Mouse (Mus musculus) heart, embryonic 15.5 days (tissue): Measurements from ENCODE around the gene 2900011O08Rik. TPM values are rescaled to one million over a fixed set of nuclear protein-coding genes. Genes with fewer than 3 reads are reported as not detected.

Experiments used
- ATAC-seq: fragments of 200-750 bp; cut with Nextera tagmentation; replicated peaks from 2 replicates; pipeline ENCODE4 v1.8.0; 2017; ENCODE audit warnings: low read depth, moderate TSS enrichment; ENCODE audit not compliant: insufficient number of reproducible peaks, insufficient read depth, low FRiP score
- H3K27ac ChIP-seq: fragments of 300-500 bp; sonication (generic); 2 replicates; pipeline ENCODE4 v1.5.1; 2015; ENCODE audit warnings: mild to moderate bottlenecking, inconsistent platforms
- H3K27me3 ChIP-seq: fragments of 300-500 bp; sonication (generic); 2 replicates; pipeline ENCODE4 v1.6.1; 2015; ENCODE audit warnings: inconsistent platforms
- H3K36me3 ChIP-seq: fragments of 300-500 bp; sonication (generic); 2 replicates; pipeline ENCODE4 v1.6.1; 2015; ENCODE audit warnings: mild to moderate bottlenecking, inconsistent platforms
- H3K4me1 ChIP-seq: fragments of 300-500 bp; sonication (generic); replicated peaks from 2 replicates; pipeline ENCODE4 v1.6.1; 2015; ENCODE audit warnings: inconsistent platforms
- H3K4me2 ChIP-seq: fragments of 300-500 bp; sonication (generic); 2 replicates; pipeline ENCODE4 v1.6.1; 2015; ENCODE audit warnings: inconsistent platforms, mild to moderate bottlenecking, moderate library complexity
- H3K4me3 ChIP-seq: fragments of 300-500 bp; sonication (generic); 2 replicates; pipeline ENCODE4 v1.5.1; 2015; ENCODE audit warnings: mild to moderate bottlenecking, inconsistent platforms
- H3K9ac ChIP-seq: fragments of 300-500 bp; sonication (generic); 2 replicates; pipeline ENCODE4 v1.6.1; 2015; ENCODE audit warnings: mild to moderate bottlenecking, inconsistent platforms
- H3K9me3 ChIP-seq: fragments of 300-500 bp; sonication (generic); replicated peaks from 2 replicates; pipeline ENCODE4 v1.6.1; 2016; ENCODE audit warnings: inconsistent platforms
- WGBS: fragments of 180-500 bp; shearing (Covaris S2); methylation state at CpG from one replicate; pipeline ENCODE4 v1.1.7; 2015; ENCODE audit warnings: mixed read lengths; 5-methylcytosine and 5-hydroxymethylcytosine counted together
- polyA plus RNA-seq: library from polyadenylated mRNA; unstranded; fragments of >200 nt; fragmentation: Nextera tagmentation; extraction: Ambion mirVana; gene quantifications from 2 replicates; pipeline ENCODE4 v1.2.1, GENCODE M21; 2015

Gene 2900011O08Rik
- polyA plus RNA-seq = 0.79 and 1.2 TPM in 2 replicates

DNA sequence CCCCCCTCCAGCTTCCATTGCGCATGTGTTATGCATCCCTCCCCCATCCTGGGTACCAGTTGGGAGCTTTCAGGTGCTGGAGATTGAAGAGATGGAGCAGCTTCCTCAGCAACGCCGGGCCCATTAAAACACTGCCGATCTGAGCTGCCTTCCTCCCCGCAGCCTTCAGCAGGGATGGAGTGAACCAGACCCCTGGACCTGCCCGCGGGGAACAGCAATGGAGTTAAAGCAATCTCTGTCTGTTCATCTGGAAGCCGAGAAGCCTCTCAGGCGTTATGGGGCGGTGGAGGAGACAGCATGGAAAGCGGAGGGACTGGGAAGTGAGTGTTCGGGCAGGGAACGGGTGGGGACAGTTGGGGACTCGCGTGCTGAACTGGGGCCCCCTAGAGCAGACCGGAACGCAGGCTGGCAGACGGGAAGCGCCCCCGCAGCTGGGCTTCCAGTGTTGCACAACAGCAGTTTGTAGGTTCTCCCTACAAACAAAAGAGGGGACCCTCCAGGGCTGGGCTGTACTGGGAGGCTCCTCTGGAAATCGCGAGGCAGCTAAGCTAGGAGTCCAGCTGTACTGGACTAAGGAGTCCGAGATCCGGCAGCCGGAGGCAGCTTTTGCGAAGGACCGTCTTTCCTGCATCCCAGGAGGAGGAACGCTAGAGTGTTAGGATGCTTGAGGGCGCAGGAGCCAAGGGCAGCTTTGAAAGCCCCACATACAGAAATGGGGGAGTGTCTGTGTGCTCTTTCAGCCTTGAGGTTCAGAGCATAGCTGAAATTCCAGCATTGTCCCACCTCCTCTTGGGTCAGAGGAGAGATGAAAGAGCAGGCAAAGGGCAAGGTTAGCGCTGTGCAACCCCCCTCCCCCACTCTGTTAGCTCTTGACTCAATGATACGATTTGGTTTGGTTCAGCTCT lies at the start of gene 2900011O08Rik, which contains the start of gene Ifitm7:
2900011O08Rik (plus strand) TSS at position 31 of the 905 bp plus-strand sequence.
Ifitm7 (minus strand) TSS at position 315 of the 905 bp plus-strand sequence.
- no peak within 1 kb of the TSS for H3K27ac ChIP-seq
- H3K36me3 ChIP-seq = no peaks in the 10 kb centered on the region
- ATAC-seq = no peak
- H3K9ac ChIP-seq = peak within 1 kb of the TSS; percentile 23; the same call in 1 of the 2 replicates
- H3K4me1 ChIP-seq = peaks cover 8% of the 10 kb centered on the region; the same call in 1 of the 2 replicates
- peak within 1 kb of the TSS; percentile 47 for H3K4me3 ChIP-seq
- H3K27me3 ChIP-seq = peaks cover 17% of the 10 kb centered on the region
- WGBS = 2% methylated on average over 31 of the region's 31 CpGs
- no peaks in the 10 kb centered on the region for H3K9me3 ChIP-seq
- peak within 1 kb of the TSS; percentile 85 for H3K4me2 ChIP-seq

DNA sequence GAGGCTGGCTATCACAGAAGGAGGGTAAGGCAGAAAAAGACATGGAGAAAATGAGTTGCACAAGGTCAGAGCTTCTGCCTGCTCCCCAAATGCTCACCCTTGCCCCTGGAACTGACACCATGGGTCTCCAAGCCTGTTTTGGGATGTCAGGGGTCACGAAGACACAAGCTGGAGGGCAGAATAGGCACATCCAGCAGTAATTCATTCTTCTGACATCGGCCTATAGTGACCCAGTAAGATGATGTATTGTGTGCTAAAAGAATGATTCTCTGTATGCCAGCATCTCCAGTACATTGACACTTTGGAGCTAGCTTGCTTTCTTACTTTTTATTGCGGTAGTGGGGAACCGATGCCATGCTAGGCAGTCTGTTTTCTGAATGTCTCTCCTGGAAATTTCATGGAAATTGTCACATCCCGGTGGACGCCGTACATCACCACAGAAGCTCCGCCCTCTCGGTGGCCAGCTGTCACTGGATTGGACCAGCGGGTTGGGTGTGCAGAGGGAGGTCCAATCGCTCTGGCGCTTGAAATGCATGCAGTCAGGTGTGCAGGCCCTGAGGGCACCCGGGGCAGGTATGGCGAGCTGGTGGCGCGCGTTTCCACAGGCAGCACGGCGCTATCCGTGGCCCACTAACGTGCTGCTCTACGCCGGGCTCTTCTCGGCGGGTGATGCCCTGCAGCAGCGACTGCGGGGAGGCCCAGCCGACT lies 46.1 kb upstream of the 2900011O08Rik start:
- H3K36me3 ChIP-seq = no peaks in the 10 kb centered on the region
- H3K4me1 ChIP-seq = peaks cover 7% of the 10 kb centered on the region; the same call in 1 of the 2 replicates
- H3K27me3 ChIP-seq = peaks cover 21% of the 10 kb centered on the region
- peak overlapping the region; percentile 56 for H3K9ac ChIP-seq
- WGBS = 5% methylated on average over 28 of the region's 28 CpGs
- H3K9me3 ChIP-seq = no peaks in the 10 kb centered on the region
- H3K27ac ChIP-seq = no peak overlapping the region
- peak overlapping the region; percentile 99 for H3K4me2 ChIP-seq
- ATAC-seq = peak; percentile 78
- H3K4me3 ChIP-seq = peak overlapping the region; percentile 64

DNA sequence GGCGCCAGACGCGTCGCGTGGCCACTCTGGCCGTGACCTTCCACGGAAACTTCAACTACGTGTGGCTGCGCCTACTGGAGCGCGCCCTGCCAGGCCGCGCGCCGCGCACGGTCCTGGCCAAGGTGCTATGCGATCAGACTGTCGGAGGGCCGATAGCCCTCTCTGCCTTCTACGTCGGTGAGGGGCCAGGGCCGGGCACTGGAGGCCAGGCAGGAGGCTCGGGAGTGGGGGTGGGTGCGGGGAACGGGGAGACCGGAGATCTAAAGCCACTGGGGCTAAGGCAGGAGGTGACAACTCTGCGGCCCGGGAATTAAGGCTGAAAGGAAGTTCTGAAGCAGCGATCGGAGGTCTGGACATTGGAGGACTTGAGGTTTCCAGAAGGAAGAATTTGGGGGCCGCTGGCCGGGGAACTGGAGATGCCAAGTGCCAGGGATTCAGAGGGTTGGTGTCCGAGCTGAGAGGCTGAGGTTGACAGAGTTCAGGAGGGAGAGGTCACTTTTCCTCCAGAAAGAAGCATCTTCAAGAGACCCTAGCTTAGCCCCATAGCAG lies 45.5 kb upstream of the 2900011O08Rik start:
- Histone ChIP-seq H3K9ac (peak overlapping the region; percentile 56), H3K4me2 (peak overlapping the region; percentile 99), H3K4me3 (peak overlapping the region; percentile 64), H3K27me3 (peaks cover 21% of the 10 kb centered on the region), H3K27ac (no peak overlapping the region), H3K9me3 (no peaks in the 10 kb centered on the region), H3K36me3 (no peaks in the 10 kb centered on the region), H3K4me1 (peaks cover 7% of the 10 kb centered on the region; the same call in 1 of the 2 replicates)
- 2% methylated on average over 34 of the region's 34 CpGs for WGBS
- peak; percentile 50 for ATAC-seq

DNA sequence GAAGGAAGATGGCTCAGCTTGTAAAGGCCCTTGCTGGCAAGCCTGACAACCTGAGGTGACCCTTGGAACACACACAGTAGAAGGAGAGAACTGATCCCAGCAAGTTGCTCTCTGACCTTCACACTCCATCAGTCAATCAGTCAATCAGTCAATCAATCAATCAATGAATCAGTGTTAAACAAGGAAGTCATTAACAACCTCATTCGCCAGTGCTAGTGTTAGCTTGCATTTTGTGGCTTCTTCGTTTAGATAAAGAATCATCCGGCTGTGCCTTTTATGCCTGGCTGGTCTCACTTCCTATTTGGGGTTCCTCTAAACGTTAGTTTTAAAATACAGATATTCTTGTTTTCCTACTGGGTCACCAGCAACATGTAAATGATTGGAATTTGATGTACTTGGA lies 42.2 kb upstream of the 2900011O08Rik start:
- H3K4me2 ChIP-seq = no peak overlapping the region
- WGBS = 39% methylated on average over 4 of the region's 4 CpGs

DNA sequence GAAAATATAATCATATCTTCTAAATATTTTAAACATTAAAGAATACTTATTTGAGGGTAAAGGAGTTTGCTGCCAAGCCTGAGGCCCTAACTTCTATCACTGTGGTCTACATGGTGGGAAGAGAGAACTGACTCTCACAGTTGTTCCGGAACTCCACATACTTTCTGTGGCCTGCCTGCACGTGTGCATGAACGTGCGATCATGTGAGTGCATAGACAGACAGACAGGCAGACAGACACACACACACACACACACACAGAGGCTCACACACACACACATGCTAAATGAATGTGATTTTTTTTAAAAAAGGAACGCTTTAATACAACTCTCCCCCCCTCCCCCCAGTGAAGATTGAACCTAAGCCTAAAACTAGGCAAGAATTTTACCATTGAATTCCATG lies 41.7 kb upstream of the 2900011O08Rik start:
- no peak overlapping the region for H3K9ac ChIP-seq
- H3K27me3 ChIP-seq = peaks cover 21% of the 10 kb centered on the region
- no peak overlapping the region for H3K27ac ChIP-seq
- H3K4me3 ChIP-seq = no peak overlapping the region
- peaks cover 7% of the 10 kb centered on the region; the same call in 1 of the 2 replicates for H3K4me1 ChIP-seq
- no peak overlapping the region for H3K4me2 ChIP-seq
- no peak for ATAC-seq
- no peaks in the 10 kb centered on the region for H3K36me3 ChIP-seq
- H3K9me3 ChIP-seq = no peaks in the 10 kb centered on the region
- 71% methylated on average over 5 of the region's 5 CpGs for WGBS

More for the DNA sequence above, 42.2 kb upstream of the 2900011O08Rik start:
- Histone ChIP-seq H3K9me3 (no peaks in the 10 kb centered on the region), H3K27ac (no peak overlapping the region), H3K4me3 (no peak overlapping the region), H3K4me1 (peaks cover 7% of the 10 kb centered on the region; the same call in 1 of the 2 replicates), H3K27me3 (peaks cover 21% of the 10 kb centered on the region), H3K9ac (no peak overlapping the region), H3K36me3 (no peaks in the 10 kb centered on the region)
- no peak for ATAC-seq

DNA sequence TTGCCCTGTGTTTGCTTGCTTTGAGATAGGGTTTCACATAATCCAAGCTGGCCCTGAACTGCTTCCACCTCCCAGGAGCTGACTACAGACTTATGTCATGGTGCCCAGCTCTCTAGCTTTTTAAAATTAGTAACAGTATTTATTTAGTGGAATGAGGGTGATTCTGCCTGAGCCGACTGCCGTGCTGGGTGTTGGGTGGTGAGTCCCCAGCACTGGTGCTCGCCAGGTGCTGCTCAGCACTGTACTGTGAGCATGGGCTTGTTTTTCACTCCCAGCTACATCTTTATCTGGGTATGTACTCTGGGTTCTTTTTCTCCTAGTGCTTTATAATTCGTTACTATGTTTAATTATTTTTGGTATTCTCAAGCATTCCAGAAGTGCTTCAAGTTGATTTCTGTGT lies 41.3 kb upstream of the 2900011O08Rik start:
- peaks cover 21% of the 10 kb centered on the region for H3K27me3 ChIP-seq
- H3K9me3 ChIP-seq = no peaks in the 10 kb centered on the region
- 65% methylated on average over 4 of the region's 4 CpGs for WGBS
- H3K27ac ChIP-seq = no peak overlapping the region
- no peaks in the 10 kb centered on the region for H3K36me3 ChIP-seq
- H3K4me1 ChIP-seq = peaks cover 7% of the 10 kb centered on the region; the same call in 1 of the 2 replicates
- H3K4me2 ChIP-seq = no peak overlapping the region
- no peak overlapping the region for H3K9ac ChIP-seq
- no peak overlapping the region for H3K4me3 ChIP-seq
- ATAC-seq = no peak

DNA sequence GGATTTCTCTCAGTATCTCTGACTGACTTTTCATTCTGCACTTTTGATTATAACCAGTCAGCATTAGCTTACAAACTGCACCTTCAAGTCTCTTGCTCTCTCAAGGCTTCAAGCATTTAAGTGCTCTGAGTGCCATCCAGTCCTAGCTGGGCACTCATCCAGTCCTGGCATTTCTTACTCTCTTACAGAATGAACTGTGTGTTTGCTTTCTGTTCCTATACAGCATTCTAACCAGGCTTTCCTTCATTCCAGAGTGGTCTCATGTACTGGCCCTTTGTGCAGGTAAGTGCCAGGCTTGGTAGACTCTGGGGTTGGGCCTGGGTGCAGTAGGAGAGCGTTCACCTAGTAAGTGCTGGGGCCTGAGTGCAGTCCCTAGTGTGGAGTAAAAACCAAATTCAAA lies 40.1 kb upstream of the 2900011O08Rik start:
- Histone ChIP-seq H3K27ac (no peak overlapping the region), H3K4me2 (no peak overlapping the region), H3K4me1 (no peaks in the 10 kb centered on the region), H3K4me3 (no peak overlapping the region), H3K36me3 (no peaks in the 10 kb centered on the region), H3K9me3 (no peaks in the 10 kb centered on the region), H3K9ac (no peak overlapping the region), H3K27me3 (peaks cover 13% of the 10 kb centered on the region)
- ATAC-seq = no peak; the same call in 1 of the 2 replicates
- 88% methylated on average over 1 of the region's 1 CpGs for WGBS

DNA sequence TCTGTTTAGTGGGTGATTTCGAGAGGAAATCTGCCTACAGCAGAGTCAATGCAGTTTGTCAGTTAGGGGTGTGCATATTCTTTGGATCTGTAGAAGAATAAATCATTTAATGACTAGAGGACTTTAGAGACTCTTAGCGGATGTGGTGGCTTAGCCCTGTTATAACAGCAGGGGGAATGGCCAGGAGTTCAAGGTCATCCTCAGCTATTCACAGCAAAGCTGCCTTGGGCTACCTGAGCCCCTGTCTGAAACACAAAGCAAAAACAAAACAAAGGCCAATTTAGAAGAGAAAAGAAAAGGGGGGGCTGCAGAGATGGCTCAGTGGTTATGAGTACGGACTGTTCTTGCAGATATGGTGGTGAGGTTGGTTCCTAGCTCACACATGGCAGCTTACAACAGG lies 35.2 kb upstream of the 2900011O08Rik start:
- H3K9me3 ChIP-seq = no peaks in the 10 kb centered on the region
- H3K4me1 ChIP-seq = no peaks in the 10 kb centered on the region
- no peaks in the 10 kb centered on the region for H3K27me3 ChIP-seq
- no peak overlapping the region for H3K9ac ChIP-seq
- no peak overlapping the region for H3K4me3 ChIP-seq
- H3K27ac ChIP-seq = no peak overlapping the region
- H3K36me3 ChIP-seq = no peaks in the 10 kb centered on the region
- no peak for ATAC-seq
- no peak overlapping the region for H3K4me2 ChIP-seq
- 78% methylated on average over 3 of the region's 3 CpGs for WGBS

DNA sequence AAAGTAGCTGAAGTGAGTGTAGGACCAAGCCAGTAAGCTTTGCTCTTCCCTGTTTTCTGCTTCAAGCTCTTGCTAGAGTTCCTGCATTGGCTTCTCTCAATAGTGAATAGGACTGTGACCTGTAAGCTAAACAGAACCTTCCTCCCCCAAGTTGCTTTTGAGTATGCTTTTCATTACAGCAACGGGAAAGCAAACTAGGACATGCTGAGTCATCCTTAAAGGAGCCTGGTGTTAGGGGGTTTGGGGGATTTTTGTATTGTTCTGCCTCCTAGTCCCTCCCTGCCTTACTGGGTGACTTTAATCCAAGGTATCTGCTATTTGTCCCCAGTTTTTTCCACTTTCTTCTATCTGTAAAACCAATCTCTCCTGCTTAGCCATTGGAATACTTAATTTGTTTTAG lies 24.4 kb upstream of the 2900011O08Rik start:
- Histone ChIP-seq H3K4me1 (no peaks in the 10 kb centered on the region), H3K9me3 (no peaks in the 10 kb centered on the region), H3K27me3 (no peaks in the 10 kb centered on the region), H3K4me3 (no peak overlapping the region), H3K36me3 (no peaks in the 10 kb centered on the region), H3K27ac (no peak overlapping the region), H3K4me2 (no peak overlapping the region), H3K9ac (no peak overlapping the region)
- 35% methylated on average over 1 of the region's 1 CpGs for WGBS
- no peak for ATAC-seq

DNA sequence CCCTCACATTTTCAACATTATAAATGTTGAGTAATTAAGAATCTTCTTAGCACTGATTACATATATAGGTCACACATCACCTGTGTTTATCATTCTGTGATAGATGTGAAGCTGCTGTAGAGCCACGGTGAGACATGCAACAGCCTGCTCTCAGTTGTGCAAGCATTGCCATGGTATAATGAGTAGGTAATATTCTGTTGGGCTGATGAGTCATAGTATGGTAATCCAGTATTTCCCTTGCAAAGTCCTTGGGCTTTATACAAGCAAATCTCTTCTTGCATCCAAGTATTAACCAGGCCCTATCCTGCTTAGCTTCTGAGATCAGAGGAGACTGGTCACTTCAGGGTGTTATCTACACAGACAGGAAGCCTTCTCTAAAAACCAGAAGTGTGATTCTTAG lies 17.3 kb upstream of the 2900011O08Rik start:
- Histone ChIP-seq H3K27ac (no peak overlapping the region), H3K9me3 (no peaks in the 10 kb centered on the region), H3K9ac (no peak overlapping the region), H3K4me2 (no peak overlapping the region), H3K4me3 (no peak overlapping the region), H3K27me3 (no peaks in the 10 kb centered on the region), H3K4me1 (no peaks in the 10 kb centered on the region), H3K36me3 (no peaks in the 10 kb centered on the region)
- WGBS = 87% methylated on average over 1 of the region's 1 CpGs
- ATAC-seq = no peak

DNA sequence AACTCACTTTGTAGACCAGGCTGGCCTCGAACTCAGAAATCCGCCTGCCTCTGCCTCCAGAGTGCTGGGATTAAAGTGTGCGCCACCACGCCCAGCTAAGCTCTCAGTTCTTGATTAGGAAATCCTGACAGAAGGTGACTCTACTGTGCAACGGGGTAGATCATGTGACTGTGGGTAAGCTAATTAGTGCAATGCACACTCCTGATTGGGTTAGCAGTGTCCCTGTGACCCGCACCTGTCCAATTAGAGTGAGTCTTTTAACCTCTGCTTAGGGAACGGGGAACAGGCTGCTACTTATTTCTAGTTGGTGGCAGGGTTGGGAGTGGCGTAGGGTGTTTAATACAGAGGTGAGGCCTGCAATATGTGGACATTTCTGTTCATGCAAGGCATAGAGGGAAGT lies 14.4 kb upstream of the 2900011O08Rik start:
- Histone ChIP-seq H3K27me3 (no peaks in the 10 kb centered on the region), H3K4me3 (no peak overlapping the region), H3K4me1 (no peaks in the 10 kb centered on the region), H3K9me3 (no peaks in the 10 kb centered on the region), H3K27ac (no peak overlapping the region), H3K4me2 (no peak overlapping the region), H3K36me3 (no peaks in the 10 kb centered on the region), H3K9ac (no peak overlapping the region)
- WGBS = 83% methylated on average over 8 of the region's 8 CpGs
- no peak for ATAC-seq
